Mouse (Mus musculus): ENCODE data around the gene Ankrd12.

DNA sequence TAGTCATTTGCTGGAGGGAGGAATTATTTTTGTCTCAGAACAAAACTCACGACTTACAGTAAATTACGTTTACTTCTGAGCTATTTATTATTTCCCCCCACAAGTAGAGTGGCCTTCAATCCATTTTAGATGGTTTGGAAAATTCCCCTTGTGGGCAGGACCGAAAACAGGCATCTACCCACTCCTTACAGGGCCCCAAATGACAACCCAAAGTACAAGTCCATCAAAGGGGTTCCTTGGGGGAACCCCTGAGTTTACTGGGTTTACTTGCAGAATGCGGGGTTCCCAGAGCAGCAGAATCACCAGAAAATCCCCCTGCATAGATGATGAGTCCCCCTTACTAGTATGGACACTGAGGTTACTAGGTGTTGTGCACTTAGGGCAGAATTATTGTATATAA lies 35.3 kb upstream of the Ankrd12 start:
- no peak for TF ChIP-seq FLI1 (IDR thresholded peaks at IDR 0.05; ENCODE audit: low read length)
- TF ChIP-seq GATA1 (IDR thresholded peaks at IDR 0.05; ENCODE audit: borderline replicate concordance, low read length), result no peak
